Mouse (Mus musculus): ENCODE results near the gene Dennd1c.
"Not testable (repeated sequence)": the region's sequence is repeated elsewhere in the genome, so short reads cannot be mapped to it uniquely, and the experiment has no call there.

Gene Dennd1c

DNA sequence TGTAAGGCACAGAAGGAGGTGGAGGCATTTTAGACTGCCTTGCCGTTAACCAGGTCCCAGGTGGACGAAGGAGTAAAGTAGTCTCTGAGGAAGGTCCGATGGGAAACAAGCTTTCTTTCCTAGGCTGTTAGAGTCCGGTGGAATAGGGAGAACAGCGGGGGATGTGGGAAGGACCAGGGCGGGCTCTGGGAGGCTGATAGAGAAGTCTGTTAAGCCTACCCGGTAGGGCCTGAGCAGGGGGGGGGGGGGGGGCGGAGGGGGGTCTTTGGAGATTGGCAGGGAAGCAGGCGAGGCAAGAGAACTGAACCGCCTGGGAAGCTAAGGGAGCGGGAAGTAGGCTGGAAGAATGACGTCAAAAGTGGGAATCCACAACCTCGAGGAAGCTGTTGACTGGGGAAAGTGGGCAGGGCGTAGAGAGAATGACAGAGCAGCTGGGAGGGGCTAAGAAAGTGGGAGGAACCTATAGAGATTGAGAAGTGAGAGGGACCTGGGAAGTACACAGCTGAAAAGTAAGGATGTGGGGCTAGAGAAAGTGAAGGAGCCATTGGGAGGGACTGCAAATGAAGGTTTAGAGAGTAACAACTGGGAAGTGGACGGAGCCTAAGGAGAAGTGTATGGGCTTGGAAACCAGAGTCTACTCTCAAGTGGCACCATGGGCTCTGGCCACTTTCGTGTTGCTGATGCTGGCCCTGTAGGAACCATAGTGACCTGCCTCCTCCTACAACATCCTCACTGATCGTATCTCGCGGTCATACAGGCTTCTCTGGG, 17.7 kb upstream of the Dennd1c start:
- DNase-seq (ENCODE audit: low spot score in 2 of 2), result no peak

DNA sequence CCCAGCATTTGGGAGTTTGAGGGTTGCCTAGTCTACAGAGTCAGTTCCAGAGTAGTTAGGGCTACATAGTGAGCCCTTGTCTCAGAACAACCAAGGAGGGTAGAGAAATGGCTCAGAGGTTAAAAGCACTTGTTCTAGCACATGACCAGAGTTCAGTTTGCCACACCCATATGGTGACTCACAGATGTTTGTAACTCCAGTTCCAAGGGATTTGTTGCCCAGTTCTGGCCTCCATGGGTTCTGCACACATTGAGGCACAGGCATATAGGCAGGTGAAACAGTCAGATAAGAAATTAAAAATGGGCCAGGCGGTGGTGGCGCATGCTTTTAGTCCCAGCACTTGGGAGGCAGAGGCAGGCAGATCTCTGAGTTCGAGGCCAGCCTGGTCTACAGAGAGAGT, 15.9 kb upstream of the Dennd1c start:
- DNase-seq (ENCODE audit: low spot score in 2 of 2), result no peak

GRCm38 (mm10) chr17:57087049-57087832, 8.9 kb upstream of the Dennd1c start, which contains the start of gene Tubb4a:
TSS of gene Tubb4a (minus strand) at chr17:57087782.
- DNase-seq (ENCODE audit: low spot score in 2 of 2), result peak; percentile 72 to 82

- DNase-seq (ENCODE audit: low spot score in 2 of 2), result peak in 1 of 2 experiments; percentile 11
These were observed 7.8 kb upstream of the Dennd1c start for GRCm38 (mm10) chr17:57085970-57086757.

GRCm38 (mm10) chr17:57082481-57082880, 4.2 kb upstream of the Dennd1c start:
- no peak for DNase-seq (ENCODE audit: low spot score in 2 of 2)

DNA sequence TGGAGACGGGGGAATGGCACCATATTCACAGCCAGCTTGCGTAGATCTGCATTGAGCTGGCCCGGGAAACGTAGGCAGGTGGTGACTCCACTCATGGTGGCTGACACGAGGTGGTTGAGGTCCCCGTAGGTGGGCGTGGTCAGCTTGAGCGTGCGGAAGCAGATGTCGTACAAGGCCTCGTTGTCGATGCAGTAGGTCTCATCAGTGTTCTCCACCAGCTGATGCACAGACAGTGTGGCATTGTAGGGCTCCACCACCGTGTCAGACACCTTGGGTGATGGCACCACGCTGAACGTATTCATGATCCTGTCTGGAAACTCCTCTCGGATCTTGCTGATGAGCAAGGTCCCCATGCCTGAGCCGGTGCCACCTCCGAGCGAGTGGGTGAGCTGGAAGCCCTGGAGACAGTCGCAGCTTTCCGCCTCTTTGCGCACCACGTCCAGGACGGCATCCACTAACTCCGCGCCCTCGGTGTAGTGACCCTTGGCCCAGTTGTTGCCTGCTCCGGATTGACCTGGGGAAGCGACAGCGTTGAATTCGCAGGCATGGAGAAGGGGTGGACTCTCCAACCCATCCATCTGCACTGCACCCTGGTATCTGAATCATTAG, 3.0 kb upstream of the Dennd1c start:
- peak in 1 of 2 experiments; percentile 17 for DNase-seq (ENCODE audit: low spot score in 2 of 2)

DNA sequence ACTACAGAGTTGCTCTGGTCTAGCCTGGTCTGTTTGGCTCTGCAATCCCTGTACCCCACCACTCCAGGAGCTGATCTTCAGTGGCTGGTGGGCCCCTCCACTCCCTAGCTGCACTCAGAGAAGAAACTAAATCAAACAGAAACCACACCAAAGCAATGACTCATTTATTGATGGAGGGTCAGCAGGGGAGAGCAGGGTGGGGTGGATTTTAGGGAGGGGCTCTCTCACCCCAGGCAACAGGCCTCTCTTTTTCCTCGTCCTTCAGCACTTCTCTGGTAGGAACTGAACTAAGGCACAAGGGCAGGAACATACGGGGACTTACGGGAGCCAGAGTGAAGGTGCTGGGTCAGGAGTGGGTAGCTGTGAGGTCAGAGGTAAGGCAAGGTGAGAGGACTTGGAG, 1.6 kb upstream of the Dennd1c start:
- no peak for DNase-seq (ENCODE audit: low spot score in 2 of 2)

- no peak for DNase-seq (ENCODE audit: low spot score in 2 of 2)
These were observed 1.4 kb downstream of the Dennd1c start for GRCm38 (mm10) chr17:57076916-57077315.

DNA sequence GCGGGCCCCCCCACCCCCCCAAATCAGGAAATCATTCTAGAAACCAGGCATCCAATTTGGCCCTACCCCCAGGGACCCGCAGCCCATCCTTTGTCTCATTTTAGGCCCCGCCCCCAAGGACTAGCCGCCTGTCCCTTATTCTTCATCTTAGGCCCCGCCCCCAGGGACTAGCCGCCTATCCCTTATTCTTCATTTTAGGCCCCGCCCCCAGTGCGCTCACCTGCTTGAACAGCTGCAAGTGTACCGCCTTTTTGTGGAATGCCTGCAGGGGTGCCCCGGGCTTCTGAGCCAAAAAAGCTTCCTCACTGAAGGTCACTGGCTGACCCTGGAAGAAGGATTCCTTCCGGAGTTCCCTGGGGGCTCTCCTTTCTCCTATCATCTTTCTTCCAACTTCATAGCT, 7.6 kb downstream of the Dennd1c start:
- DNase-seq (ENCODE audit: low spot score in 2 of 2), result no peak

DNA sequence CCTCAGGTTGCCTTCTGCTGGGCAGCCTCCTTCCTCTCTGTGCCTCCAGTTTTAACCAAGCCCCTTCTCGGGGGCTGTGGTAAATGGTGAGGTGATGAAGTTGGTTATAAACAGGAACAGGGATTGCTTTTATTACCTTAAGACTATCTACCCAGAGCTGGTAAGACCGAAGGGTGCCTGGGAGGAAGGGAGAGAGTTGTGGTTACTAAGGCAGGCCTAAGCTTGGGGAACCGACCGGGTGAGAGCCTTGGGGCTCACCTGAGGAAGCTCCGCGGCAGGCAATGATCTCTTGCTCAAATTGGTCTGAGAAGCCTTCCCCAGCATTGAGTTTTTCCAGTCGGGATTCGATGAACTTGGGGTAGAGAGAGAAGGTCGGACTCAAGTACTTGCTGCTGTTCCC, 8.0 kb downstream of the Dennd1c start:
- DNase-seq (ENCODE audit: low spot score in 2 of 2), result no peak

DNA sequence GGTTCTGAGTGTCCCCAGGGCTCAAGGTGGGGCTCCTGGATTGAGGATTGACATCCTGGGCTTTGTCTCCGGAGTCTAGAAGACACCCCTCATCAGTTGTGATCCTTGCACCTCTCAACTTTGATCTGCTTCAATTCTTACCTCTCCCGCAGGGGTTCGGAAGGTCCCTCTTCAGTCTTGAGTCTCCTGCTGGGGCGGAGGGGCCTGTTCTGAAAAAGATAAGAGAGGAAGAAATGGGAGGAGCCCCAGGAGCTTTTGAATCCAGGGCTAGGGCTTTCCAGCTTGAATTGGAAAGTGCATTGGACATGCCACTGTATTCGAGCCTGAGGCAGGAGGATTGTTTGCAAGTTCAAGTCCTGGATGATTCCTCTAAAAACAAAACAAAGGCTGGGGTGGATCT, 11.4 kb downstream of the Dennd1c start:
- DNase-seq (ENCODE audit: low spot score in 2 of 2), result no peak

GRCm38 (mm10) chr17:57063031-57063430, 15.3 kb downstream of the Dennd1c start:
- DNase-seq (ENCODE audit: low spot score in 2 of 2), result no peak

DNA sequence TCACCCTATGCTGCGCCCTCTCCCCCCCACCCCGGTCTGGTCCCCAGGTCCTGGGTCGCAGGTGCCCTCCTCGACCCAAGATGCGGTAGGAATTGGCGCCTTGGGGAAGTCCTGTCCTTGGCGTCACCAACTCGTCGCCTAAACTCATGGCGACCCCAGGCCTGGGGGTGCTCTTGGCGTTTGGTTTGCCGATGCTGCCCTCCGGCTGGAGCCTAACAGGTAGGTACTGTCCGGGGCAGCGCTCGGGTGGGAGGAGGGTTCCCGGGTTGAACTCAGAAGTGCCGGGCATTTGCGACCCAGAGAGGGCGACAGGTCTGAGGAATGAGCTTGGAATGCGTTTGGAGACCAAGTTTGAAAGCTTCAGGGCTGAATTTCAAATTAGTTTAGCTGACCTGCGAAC, 15.8 kb downstream of the Dennd1c start:
- DNase-seq (ENCODE audit: low spot score in 2 of 2), result no peak

GRCm38 (mm10) chr17:57062011-57062521, 16.2 kb downstream of the Dennd1c start:
- no peak for DNase-seq (ENCODE audit: low spot score in 2 of 2)

DNA sequence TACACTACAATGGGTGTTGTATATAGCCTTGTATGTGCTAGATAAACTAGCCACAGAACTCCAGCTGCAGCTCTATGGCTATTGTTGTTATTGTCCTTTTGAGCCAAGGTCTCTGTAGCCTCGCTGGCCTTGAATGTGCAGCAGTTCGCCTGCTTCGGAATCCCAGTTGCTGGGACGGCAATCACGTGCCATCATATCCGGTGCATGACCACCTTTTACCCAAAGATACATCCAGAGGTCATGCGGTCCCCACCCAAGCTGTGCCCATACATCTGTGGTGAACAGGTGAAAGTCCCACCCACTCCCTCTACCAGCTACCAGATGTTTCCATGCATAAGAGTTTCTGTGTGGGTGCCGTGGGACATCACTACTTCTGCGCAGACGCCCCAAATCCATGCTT, 17.2 kb downstream of the Dennd1c start:
- DNase-seq (ENCODE audit: low spot score in 2 of 2), result no peak

DNA sequence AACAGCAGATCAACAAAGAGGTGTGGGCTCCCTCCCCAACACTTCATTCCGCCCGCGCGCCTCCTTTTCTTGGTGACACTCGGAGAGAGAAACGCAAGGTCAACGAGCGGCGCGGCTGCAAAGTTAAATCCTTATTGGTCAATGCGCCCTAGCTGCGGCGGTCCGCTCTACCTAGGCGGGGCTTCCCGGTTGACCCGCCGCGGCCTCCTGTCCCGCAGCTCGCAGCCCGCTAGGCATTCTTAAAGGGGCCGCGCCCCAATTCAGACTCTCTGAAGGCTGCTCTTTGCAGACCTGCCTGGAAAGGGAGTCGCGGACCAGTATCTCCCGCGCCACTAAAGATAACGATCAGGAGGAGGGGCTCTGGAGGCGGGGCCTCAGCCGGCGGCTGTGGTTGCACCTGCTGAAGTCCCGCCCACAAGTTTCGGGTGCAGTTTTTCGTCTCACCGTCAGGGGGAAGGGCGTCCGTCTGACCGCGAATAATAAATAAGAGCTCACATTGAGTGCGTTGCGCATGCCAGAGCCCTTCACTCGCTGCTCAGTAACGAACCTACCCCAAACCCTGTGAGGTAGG, 18.0 kb downstream of the Dennd1c start:
- peak; percentile 91 to 92 for DNase-seq (ENCODE audit: low spot score in 2 of 2)

DNA sequence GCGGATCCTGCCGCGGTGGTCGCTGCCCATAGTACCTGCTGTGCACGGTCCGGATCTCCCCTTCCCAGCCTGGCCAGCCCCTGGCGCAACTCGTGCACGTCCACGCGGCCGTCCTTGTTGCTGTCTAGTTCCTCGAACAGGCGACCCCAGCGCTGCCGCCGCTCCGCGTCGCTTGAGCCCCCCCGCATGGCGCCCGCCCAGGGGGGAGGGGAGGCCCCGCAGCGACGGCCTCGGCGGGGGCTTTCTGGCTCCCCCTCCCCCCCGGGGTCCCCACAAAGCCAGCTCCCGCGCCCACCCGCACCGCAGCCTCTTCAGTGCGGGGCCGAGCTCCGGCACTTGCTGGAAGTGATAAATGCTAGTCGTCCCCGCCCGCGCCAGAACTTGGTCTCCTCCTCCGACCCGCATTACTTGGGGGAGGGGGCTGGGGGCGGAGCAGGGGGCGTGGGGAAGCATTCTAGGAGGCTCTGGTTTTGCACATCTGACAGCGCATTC, 18.8 kb downstream of the Dennd1c start, which contains the start of gene Slc25a23:
Slc25a23 (minus strand) TSS at position 378 of the 492 bp plus-strand sequence.
- peak; percentile 46 to 56 for DNase-seq (ENCODE audit: low spot score in 2 of 2)

DNA sequence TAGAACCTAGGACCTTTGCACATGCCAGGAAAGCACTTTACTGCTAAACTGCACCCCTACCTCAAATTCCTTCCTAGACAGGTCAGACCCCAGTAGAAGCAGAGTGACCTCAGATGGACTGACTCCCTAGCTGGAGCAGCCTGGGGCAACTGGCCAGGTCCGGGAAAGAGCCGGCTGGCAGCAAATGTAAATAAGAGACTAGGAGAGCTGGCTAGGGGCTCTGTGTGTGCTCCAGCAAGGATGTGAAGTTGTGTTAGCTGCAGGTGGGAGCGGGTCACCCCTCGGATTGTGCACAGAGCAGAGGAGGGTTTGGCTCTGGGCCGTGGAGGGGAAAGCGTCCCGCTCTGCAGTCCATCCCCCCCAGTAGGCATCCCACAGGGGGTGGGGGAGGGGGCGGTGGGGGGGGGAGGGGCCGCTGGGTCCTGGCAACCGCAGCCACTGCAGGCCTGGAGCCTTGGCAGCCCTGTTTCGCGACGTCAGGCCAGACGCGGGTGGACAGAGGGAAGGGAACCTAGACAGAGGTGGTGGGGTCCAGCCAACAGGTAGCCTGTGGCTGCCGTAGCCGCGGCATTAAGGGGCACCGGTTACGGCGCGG, 19.3 kb downstream of the Dennd1c start, which contains the start of gene Crb3:
Crb3 (plus strand) TSS at position 215 of the 595 bp plus-strand sequence.
- DNase-seq (ENCODE audit: low spot score in 2 of 2), result no peak

DNA sequence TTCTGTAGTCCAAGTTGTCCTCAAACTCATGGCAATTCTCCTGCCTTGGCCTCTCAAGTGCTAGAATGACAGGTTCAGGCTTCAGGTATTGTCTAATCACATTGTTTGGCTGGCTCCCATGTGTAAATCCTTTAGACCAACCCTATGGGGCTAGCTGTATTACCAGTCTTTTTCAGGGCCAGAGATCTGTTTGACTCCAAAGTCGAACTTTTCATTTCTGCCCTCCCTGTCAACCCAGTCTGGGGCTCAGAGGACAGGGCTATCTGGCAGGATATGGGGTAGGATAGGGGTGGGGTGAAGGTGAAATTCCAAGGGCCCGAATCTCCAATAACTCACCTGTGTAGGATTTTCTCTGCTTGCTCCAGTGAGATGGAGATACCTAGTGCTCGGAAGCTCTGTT, 22.1 kb downstream of the Dennd1c start:
- DNase-seq (ENCODE audit: low spot score in 2 of 2), result no peak

- not testable (repeated sequence) for DNase-seq (ENCODE audit: low spot score in 2 of 2)
These were observed 26.6 kb downstream of the Dennd1c start for GRCm38 (mm10) chr17:57051679-57052078.
